In the genomic region with DNA sequence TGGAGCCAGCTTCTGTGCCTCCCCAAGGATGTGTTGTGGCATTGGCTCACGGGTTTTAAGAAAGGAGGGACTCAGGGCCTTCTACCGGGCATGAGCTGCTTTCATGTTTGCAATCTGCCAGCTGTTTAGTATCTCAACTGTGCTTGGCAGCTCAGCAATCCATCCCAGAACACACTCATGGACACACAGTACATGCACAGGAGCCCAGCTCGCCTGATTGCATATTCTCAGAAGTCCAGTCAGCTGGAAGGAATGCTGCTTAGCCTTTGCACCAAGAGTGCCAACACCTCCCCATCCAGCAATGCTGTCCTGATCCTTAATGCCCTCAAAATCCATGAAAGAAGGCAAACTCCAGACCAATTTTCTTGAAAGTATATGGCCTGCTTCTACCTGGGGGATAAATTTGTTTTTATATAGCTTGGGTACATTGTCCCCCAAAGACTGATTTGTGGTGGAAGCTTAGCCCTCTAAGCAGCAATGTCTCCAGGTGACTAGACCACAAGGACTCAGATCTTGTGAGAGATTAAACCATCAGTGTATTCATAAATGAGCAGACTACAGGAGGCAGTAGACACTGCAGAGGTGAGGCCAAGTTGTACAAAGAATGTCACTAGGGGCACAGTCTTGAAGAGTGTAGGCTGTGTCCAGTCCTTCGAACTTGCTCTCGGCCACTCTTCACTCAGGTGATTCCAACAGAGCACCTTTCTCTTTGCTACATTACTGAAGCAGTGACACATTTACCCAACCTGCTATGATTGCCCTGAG, we compare ENCODE assay signal across 25 mouse cellular contexts. TPM values are rescaled to one million over a fixed set of nuclear protein-coding genes. Genes with fewer than 3 reads are reported as not detected.
DNase-seq lines count a peak whose midpoint lies in the region; ATAC-seq and TF ChIP-seq lines count a peak whose summit lies in the region.
"Had no signal": no experiment of that assay in that cellular context is flagged by ENCODE, and none has a peak within 500 bp of the region (broad histone marks: within the 10 kb centered on the region; RNA-seq: fewer than 3 reads in every experiment).

No protein-coding gene starts in this region.

- peak; percentile 84 for ATAC-seq in CD4-positive, CD25-positive, alpha-beta regulatory T cell, adult 4 months
- ATAC-seq: forebrain, embryonic 15.5 days; midbrain, embryonic 16.5 days had no signal

- no peaks in the 10 kb centered on the region for H3K4me1 ChIP-seq in lung, adult 2 months (ENCODE audit: control insufficient read depth, insufficient read depth, low read length)
- H3K4me1 ChIP-seq: liver, embryonic 13.5 days had no signal

- no peak for TF ChIP-seq POLR2A in lung, adult 2 months (IDR thresholded peaks at IDR 0.05; ENCODE audit: borderline replicate concordance, extremely low read depth, low read depth, low read length)

- no peak for TF ChIP-seq CTCF in lung, adult 2 months (IDR thresholded peaks at IDR 0.05; ENCODE audit: insufficient read depth, low read length)

- DNase-seq in cerebellum, postnatal 10 days: peak; percentile 47 to 55
- DNase-seq in cerebellum, postnatal 36 days: no peak
- peak; percentile 23 to 31 for DNase-seq in lung, adult 18-20 months
- DNase-seq in lung, adult 2 months: no peak
- peak; percentile 52 for DNase-seq in induced T-regulatory cell, adult 2 months (ENCODE audit: low read depth)
- DNase-seq in urinary bladder, postnatal 10 days (ENCODE audit: low spot score): no peak
- no peak for DNase-seq in natural killer cell, adult 2 months (ENCODE audit: low spot score in 2 of 2)
- DNase-seq: adrenal gland, postnatal 10 days; B cell, adult 2 months; cerebellum, adult 9-11 months; gastrocnemius, adult 2 months; kidney, adult 11 months; kidney, postnatal 14 days; liver, embryonic 13.5 days; spleen, adult 18-20 months had no signal

- H3K4me3 ChIP-seq in lung, adult 2 months (replicated peaks; ENCODE audit: extremely low read depth, low read depth, low read length): no peak overlapping the region
- H3K4me3 ChIP-seq: forebrain, embryonic 15.5 days; gastrocnemius, adult 2 months; heart, adult 2 months; hindbrain, embryonic 15.5 days; left cerebral cortex, adult 2 months; liver, embryonic 13.5 days had no signal

- WGBS in lung, adult 2 months: 69% methylated on average over 5 of the region's 5 CpGs

RNA-seq across cellular contexts. Expression of a gene that starts 15.9 kb away (rescaled TPM):
- 0.27 and 0.32 TPM in 2 replicates for polyA plus RNA-seq in lung, adult 2 months (2012; rRNA removed)
- 100 to 1,000 TPM; 158 to 164 TPM for polyA plus RNA-seq in CD4-positive, CD25-positive, alpha-beta regulatory T cell, adult 4 months (2017; shearing (Covaris generic))
- polyA plus RNA-seq: heart, postnatal 0 days had no signal

RNA-seq across cellular contexts. Expression of a gene that starts 27.8 kb away (rescaled TPM):
- 1.5 TPM in 2 replicates for polyA plus RNA-seq in lung, adult 2 months (2012; rRNA removed)
- 1,000 to 10,000 TPM; 1,336 to 1,816 TPM for polyA plus RNA-seq in CD4-positive, CD25-positive, alpha-beta regulatory T cell, adult 4 months (2017; shearing (Covaris generic))
- polyA plus RNA-seq: forebrain, embryonic 15.5 days; heart, postnatal 0 days; hindbrain, embryonic 15.5 days; limb, embryonic 11.5 days; liver, embryonic 13.5 days; macrophage; midbrain, embryonic 16.5 days; stomach, embryonic 14.5 days had no signal

Comparison
In these comparisons a context has a peak if more than half of its experiments do, and no peak if none do; other contexts are left out.
1. DNase-seq: peak in cerebellum, postnatal 10 days (2 of 2), lung, adult 18-20 months (2 of 2) and induced T-regulatory cell, adult 2 months (single experiment); none in cerebellum, postnatal 36 days (0 of 2), lung, adult 2 months (single experiment), urinary bladder, postnatal 10 days (single experiment) and natural killer cell, adult 2 months (0 of 2).
2. RNA of a gene that starts 15.9 kb away (polyA plus RNA-seq): 158 to 164 TPM in CD4-positive, CD25-positive, alpha-beta regulatory T cell, adult 4 months; 0.27 to 0.32 TPM in lung, adult 2 months; every median in the first group is over 100 times any median in the second.
3. RNA of a gene that starts 27.8 kb away (polyA plus RNA-seq): 1,336 to 1,816 TPM in CD4-positive, CD25-positive, alpha-beta regulatory T cell, adult 4 months; 1.5 TPM in lung, adult 2 months; every median in the first group is over 100 times any median in the second.